ENCODE assay signal across 13 mouse cellular contexts in the genomic region with DNA sequence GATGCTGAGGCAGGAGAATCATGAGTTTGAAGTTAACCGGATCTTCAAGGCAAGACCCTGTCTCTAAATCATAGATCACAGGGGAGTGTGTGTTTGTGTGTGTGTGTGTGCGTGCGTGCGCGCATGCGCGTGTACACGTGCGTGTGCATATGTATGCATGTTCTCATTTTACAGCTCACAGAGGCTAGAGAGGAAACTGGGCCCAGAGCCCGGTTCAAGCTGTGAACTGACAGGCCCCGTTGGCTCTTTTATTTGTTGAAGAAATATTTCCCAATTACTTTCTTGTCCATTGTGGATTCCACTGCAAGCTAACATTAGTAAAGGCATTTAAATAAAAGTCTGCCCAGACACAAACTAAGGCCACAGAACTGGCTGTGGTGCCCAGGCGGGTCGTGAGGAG.
DNase-seq lines count a peak whose midpoint lies in the region; ATAC-seq and TF ChIP-seq lines count a peak whose summit lies in the region.
"Had no signal": no experiment of that assay in that cellular context is flagged by ENCODE, and none has a peak within 500 bp of the region (broad histone marks: within the 10 kb centered on the region; RNA-seq: fewer than 3 reads in every experiment).

No protein-coding gene starts in this region.

- no peak for TF ChIP-seq POLR2A in cortical plate, adult 2 months (IDR thresholded peaks at IDR 0.05; ENCODE audit: extremely low read depth, insufficient read depth, low read length)

- no peak for ATAC-seq in liver, embryonic 15.5 days (ENCODE audit: insufficient read depth)
- ATAC-seq in liver, embryonic 12.5 days: no peak
- ATAC-seq in midbrain, embryonic 14.5 days (ENCODE audit: low FRiP score, low TSS enrichment): no peak
- no peak for ATAC-seq in megakaryocyte progenitor cell, adult 5-6 weeks (replicated peaks; ENCODE audit: poor library complexity)
- ATAC-seq: intestine, postnatal 0 days had no signal

- H3K27ac ChIP-seq in liver, embryonic 15.5 days (replicated peaks): peak overlapping the region; percentile 26
- no peak overlapping the region; the same call in 1 of the 2 replicates for H3K27ac ChIP-seq in liver, embryonic 12.5 days
- peak overlapping the region; percentile 88 for H3K27ac ChIP-seq in cortical plate, adult 2 months (ENCODE audit: insufficient read depth, low read length)
- H3K27ac ChIP-seq in midbrain, embryonic 14.5 days (replicated peaks; ENCODE audit: low read depth, low read length): no peak overlapping the region
- H3K27ac ChIP-seq: macrophage had no signal

- 87% methylated on average over 13 of the region's 13 CpGs for WGBS in liver, embryonic 15.5 days (ENCODE audit: insufficient replicate concordance)
- WGBS in liver, embryonic 12.5 days (ENCODE audit: insufficient replicate concordance): 89% methylated on average over 13 of the region's 13 CpGs
- 87% methylated on average over 13 of the region's 13 CpGs for WGBS in midbrain, embryonic 14.5 days

- peaks cover 64% of the 10 kb centered on the region for H3K4me1 ChIP-seq in liver, embryonic 15.5 days (replicated peaks)
- H3K4me1 ChIP-seq in liver, embryonic 12.5 days: peaks cover 66% of the 10 kb centered on the region
- H3K4me1 ChIP-seq in cortical plate, adult 2 months (ENCODE audit: control insufficient read depth, insufficient read depth, low read length): no peaks in the 10 kb centered on the region
- H3K4me1 ChIP-seq in midbrain, embryonic 14.5 days (ENCODE audit: control insufficient read depth, insufficient read depth, low read length): no peaks in the 10 kb centered on the region

- DNase-seq in cerebellum, postnatal 36 days: peak; percentile 9 to 20
- DNase-seq in cerebellum, postnatal 4 days (ENCODE audit: low spot score in 2 of 2): no peak
- DNase-seq in midbrain, embryonic 14.5 days: peak; percentile 19
- DNase-seq in frontal cortex, postnatal 36 days (ENCODE audit: low spot score in 2 of 2): no peak
- DNase-seq: heart, postnatal 10 days; right cerebral cortex, postnatal 25 days; thymus, postnatal 25 days had no signal

- no peaks in the 10 kb centered on the region for H3K36me3 ChIP-seq in liver, embryonic 15.5 days (replicated peaks)
- no peaks in the 10 kb centered on the region for H3K36me3 ChIP-seq in liver, embryonic 12.5 days
- H3K36me3 ChIP-seq in midbrain, embryonic 14.5 days (ENCODE audit: control insufficient read depth, insufficient read depth, low read length): no peaks in the 10 kb centered on the region

- no peak overlapping the region for H3K9ac ChIP-seq in liver, embryonic 15.5 days
- no peak overlapping the region for H3K9ac ChIP-seq in liver, embryonic 12.5 days
- H3K9ac ChIP-seq in midbrain, embryonic 14.5 days (replicated peaks; ENCODE audit: low read length): no peak overlapping the region

- H3K4me2 ChIP-seq in liver, embryonic 15.5 days: no peak overlapping the region
- H3K4me2 ChIP-seq in liver, embryonic 12.5 days: no peak overlapping the region
- no peak overlapping the region for H3K4me2 ChIP-seq in midbrain, embryonic 14.5 days (ENCODE audit: low read length)

- H3K27me3 ChIP-seq in liver, embryonic 15.5 days: peaks cover 13% of the 10 kb centered on the region; the same call in 1 of the 2 replicates
- H3K27me3 ChIP-seq in liver, embryonic 12.5 days (replicated peaks): peaks cover 7% of the 10 kb centered on the region
- no peaks in the 10 kb centered on the region for H3K27me3 ChIP-seq in midbrain, embryonic 14.5 days (ENCODE audit: control insufficient read depth, insufficient read depth, low read length)

- no peaks in the 10 kb centered on the region for H3K9me3 ChIP-seq in liver, embryonic 15.5 days (replicated peaks)
- H3K9me3 ChIP-seq in liver, embryonic 12.5 days (replicated peaks): no peaks in the 10 kb centered on the region
- no peaks in the 10 kb centered on the region for H3K9me3 ChIP-seq in midbrain, embryonic 14.5 days (ENCODE audit: control insufficient read depth, low read length)

- no peak for TF ChIP-seq CTCF in cortical plate, adult 2 months (IDR thresholded peaks at IDR 0.05; ENCODE audit: extremely low read depth, insufficient read depth, low read length)

- no peak overlapping the region for H3K4me3 ChIP-seq in liver, embryonic 15.5 days (replicated peaks)
- H3K4me3 ChIP-seq in liver, embryonic 12.5 days: no peak overlapping the region
- no peak overlapping the region; the same call in 1 of the 2 replicates for H3K4me3 ChIP-seq in cortical plate, adult 2 months (ENCODE audit: insufficient read depth, low read length)
- H3K4me3 ChIP-seq in midbrain, embryonic 14.5 days (replicated peaks; ENCODE audit: low read depth, low read length): no peak overlapping the region

Comparison
In these comparisons a context has a peak if more than half of its experiments do, and no peak if none do; other contexts are left out.
1. DNase-seq: peak in cerebellum, postnatal 36 days (2 of 2) and midbrain, embryonic 14.5 days (single experiment); none in cerebellum, postnatal 4 days (0 of 2) and frontal cortex, postnatal 36 days (0 of 2).
2. H3K27ac ChIP-seq: peak in liver, embryonic 15.5 days (single experiment) and cortical plate, adult 2 months (single experiment); none in liver, embryonic 12.5 days (single experiment) and midbrain, embryonic 14.5 days (single experiment).